Mouse (Mus musculus) stomach, embryonic 15.5 days (tissue): ENCODE measurements at regions not wholly inside any gene's neighbourhood (a gene's known extent, or its start where the extent isn't known, plus 50 kb on each side); places are given as distances from the start of the nearest gene placed in this dataset.
"Not testable (repeated sequence)": the region's sequence is repeated elsewhere in the genome, so short reads cannot be mapped to it uniquely, and the experiment has no call there.

Source experiments
- ATAC-seq: fragments of 200-750 bp; cut with Nextera tagmentation; 2 replicates; pipeline ENCODE4 v1.8.0; 2017; ENCODE audit warnings: low read depth, moderate number of reproducible peaks, moderate TSS enrichment; ENCODE audit not compliant: insufficient read depth, low FRiP score
- H3K27ac ChIP-seq: fragments of 300-500 bp; sonication (generic); 2 replicates; pipeline ENCODE4 v1.5.1; 2015; ENCODE audit warnings: mild to moderate bottlenecking, inconsistent platforms
- H3K27me3 ChIP-seq: fragments of 300-500 bp; sonication (generic); replicated peaks from 2 replicates; pipeline ENCODE4 v1.6.1; 2015; ENCODE audit warnings: inconsistent platforms
- H3K36me3 ChIP-seq: fragments of 300-500 bp; sonication (generic); 2 replicates; pipeline ENCODE4 v1.6.1; 2015; ENCODE audit warnings: inconsistent platforms
- H3K4me1 ChIP-seq: fragments of 300-500 bp; sonication (generic); 2 replicates; pipeline ENCODE4 v1.6.1; 2015; ENCODE audit warnings: inconsistent platforms
- H3K4me2 ChIP-seq: fragments of 300-500 bp; sonication (generic); 2 replicates; pipeline ENCODE4 v1.6.1; 2015; ENCODE audit warnings: mild to moderate bottlenecking, inconsistent platforms
- H3K4me3 ChIP-seq: fragments of 300-500 bp; sonication (generic); replicated peaks from 2 replicates; pipeline ENCODE4 v1.5.1; 2015; ENCODE audit warnings: inconsistent platforms
- H3K9ac ChIP-seq: fragments of 300-500 bp; sonication (generic); 2 replicates; pipeline ENCODE4 v1.6.1; 2015; ENCODE audit warnings: inconsistent platforms
- H3K9me3 ChIP-seq: fragments of 300-500 bp; sonication (generic); 2 replicates; pipeline ENCODE4 v1.6.1; 2016; ENCODE audit warnings: inconsistent platforms
- WGBS: fragments of 180-500 bp; shearing (Covaris S2); methylation state at CpG from one replicate; pipeline ENCODE4 v1.1.7; 2015; 5-methylcytosine and 5-hydroxymethylcytosine counted together

DNA sequence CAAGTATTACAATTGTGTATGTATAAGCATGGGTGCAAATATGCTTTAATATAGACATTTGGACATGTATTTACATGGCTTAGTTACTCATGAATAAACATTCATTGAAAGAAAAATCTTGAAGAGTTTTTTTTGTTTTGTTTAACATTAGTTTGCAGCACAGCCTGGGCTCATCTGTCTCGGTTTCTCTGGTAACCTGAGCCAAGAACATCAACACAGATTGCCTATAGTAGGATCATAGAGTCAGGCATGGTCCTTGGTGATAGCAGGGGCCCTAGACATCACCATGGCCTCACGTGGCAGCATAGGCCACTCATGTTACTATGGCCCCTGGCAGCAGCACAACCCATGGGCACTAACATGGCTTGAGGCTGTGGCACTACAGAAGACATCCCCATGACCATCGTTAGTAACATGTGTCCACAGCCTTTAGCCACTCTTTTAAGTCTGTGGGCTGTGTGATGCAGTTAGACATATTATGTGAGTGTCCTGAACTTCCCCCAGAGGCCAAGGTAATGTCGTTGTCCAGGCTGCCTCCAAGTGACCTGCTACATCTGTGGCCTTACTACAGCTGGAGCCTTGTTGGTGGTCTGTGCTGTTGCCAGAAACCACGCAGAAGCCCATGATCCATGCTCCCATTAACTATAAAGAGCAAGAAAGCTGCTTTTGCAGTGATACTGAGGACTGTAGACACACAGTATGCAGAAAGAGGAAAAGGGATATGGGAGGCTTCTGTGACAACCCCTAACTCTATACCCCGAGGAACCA lies 499.9 kb upstream of the Mdga2 start:
- Histone ChIP-seq H3K27me3 (no peaks in the 10 kb centered on the region), H3K4me3 (no peak overlapping the region), H3K9ac (no peak overlapping the region), H3K27ac (peak overlapping the region; percentile 63; the same call in 1 of the 2 replicates), H3K4me1 (no peaks in the 10 kb centered on the region), H3K4me2 (no peak overlapping the region), H3K36me3 (no peaks in the 10 kb centered on the region), H3K9me3 (no peaks in the 10 kb centered on the region)
- 52% methylated on average over 6 of the region's 6 CpGs for WGBS
- peak; percentile 58; the same call in 1 of the 2 replicates for ATAC-seq

DNA sequence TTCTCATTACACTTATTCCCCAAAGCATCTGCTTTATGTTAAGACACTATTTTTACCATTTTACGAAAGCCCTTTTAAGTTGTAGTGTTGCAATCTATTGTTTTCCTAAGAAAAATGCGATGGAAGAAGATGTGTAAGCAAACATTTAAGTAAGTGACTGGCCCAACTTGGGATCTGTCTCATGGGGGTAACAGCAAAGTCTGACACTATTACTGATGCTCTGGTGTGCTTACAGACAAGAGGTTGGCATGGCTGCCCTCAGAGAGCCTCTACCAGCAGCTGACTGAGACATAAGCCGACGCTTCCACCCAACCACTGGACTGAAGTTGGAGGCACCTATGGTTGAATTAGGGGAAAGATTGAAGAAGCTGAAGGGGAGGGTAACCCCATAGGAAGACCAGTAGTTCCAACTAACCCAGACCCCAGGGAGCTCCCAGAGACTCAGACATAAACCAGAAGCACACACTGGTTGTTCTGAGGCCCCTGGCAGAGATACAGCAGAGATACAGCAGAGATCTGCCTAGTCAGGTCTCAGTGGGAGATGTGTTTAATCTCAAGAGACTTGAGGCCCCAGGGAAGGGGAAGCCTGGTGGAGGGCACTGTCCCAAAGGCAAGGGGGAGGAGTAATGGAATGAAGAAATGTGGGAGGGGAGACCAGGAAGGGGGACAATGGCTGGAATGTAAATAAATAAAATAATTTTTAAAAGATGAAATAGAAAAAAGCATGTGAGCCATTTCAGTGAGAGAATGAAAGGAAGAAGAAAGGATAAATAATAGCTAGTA lies 499.0 kb upstream of the Mdga2 start:
- no peaks in the 10 kb centered on the region for H3K9me3 ChIP-seq
- no peak overlapping the region for H3K4me2 ChIP-seq
- 65% methylated on average over 4 of the region's 4 CpGs for WGBS
- no peak overlapping the region for H3K9ac ChIP-seq
- no peaks in the 10 kb centered on the region for H3K36me3 ChIP-seq
- no peaks in the 10 kb centered on the region for H3K27me3 ChIP-seq
- no peak overlapping the region for H3K4me3 ChIP-seq
- no peaks in the 10 kb centered on the region for H3K4me1 ChIP-seq
- H3K27ac ChIP-seq, result peak overlapping the region; percentile 51
- ATAC-seq, result no peak

DNA sequence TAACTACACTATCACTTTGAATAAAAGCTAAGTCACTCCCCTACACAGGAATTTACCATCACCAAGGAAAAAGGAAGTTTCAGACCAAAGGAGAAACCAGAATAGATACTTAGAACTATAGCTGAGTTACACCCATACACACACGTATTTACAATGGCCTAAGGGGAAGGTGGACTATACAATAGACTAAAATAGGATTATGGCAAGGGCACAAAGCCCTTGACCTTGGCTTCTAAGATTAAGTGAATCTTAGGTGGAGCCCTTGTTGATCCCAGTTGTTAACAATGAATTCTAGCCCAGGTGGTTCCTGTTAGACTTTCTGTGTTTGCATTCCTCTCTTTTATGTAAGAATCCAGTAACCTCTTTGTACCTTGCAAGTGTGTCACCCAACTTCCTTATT lies 490.0 kb upstream of the Mdga2 start:
- not testable (repeated sequence) for H3K36me3 ChIP-seq, H3K9ac ChIP-seq, H3K27ac ChIP-seq, H3K4me1 ChIP-seq, H3K4me2 ChIP-seq, H3K9me3 ChIP-seq, H3K27me3 ChIP-seq, H3K4me3 ChIP-seq, ATAC-seq
- 65% methylated on average over 1 of the region's 1 CpGs for WGBS
